Mouse (Mus musculus) midbrain, postnatal 0 days (tissue): Measurements from ENCODE around the gene Gm49405. TPM values are rescaled to one million over a fixed set of nuclear protein-coding genes. Genes with fewer than 3 reads are reported as not detected.
"Not testable (repeated sequence)": the region's sequence is repeated elsewhere in the genome, so short reads cannot be mapped to it uniquely, and the experiment has no call there.

Experiments
- ATAC-seq: fragments of 200-750 bp; cut with Nextera tagmentation; 2 replicates; pipeline ENCODE4 v1.8.0; 2017; ENCODE audit warnings: moderate number of reproducible peaks, mild to moderate bottlenecking, moderate TSS enrichment, moderate library complexity; ENCODE audit not compliant: low FRiP score
- DNase-seq: peaks from one replicate; pipeline ENCODE4 v3.0.0-alpha.2; 2015; ENCODE audit warnings: low spot score
- H3K27ac ChIP-seq: fragments of 300-500 bp; sonication (generic); 2 replicates; pipeline ENCODE4 v1.5.1; 2014; ENCODE audit warnings: low read depth, mild to moderate bottlenecking, low read length, mixed read lengths
- H3K27me3 ChIP-seq: fragments of 300-500 bp; sonication (generic); 2 replicates; pipeline ENCODE4 v1.6.1; 2014; ENCODE audit warnings: low read length, control low read depth, mixed read lengths; ENCODE audit not compliant: insufficient read depth
- H3K36me3 ChIP-seq: fragments of 300-500 bp; sonication (generic); 2 replicates; pipeline ENCODE4 v1.6.1; 2014; ENCODE audit warnings: low read length, control low read depth, mixed read lengths; ENCODE audit not compliant: insufficient read depth
- H3K4me1 ChIP-seq: fragments of 300-500 bp; sonication (generic); 2 replicates; pipeline ENCODE4 v1.6.1; 2014; ENCODE audit warnings: mild to moderate bottlenecking, control low read depth, antibody characterized with exemption, low read length, mixed read lengths; ENCODE audit not compliant: insufficient read depth
- H3K4me2 ChIP-seq: fragments of 300-500 bp; sonication (generic); 2 replicates; pipeline ENCODE4 v1.6.1; 2014; ENCODE audit warnings: low read depth, mild to moderate bottlenecking, low read length, mixed read lengths; ENCODE audit not compliant: poor library complexity, severe bottlenecking
- H3K4me3 ChIP-seq: fragments of 300-500 bp; sonication (generic); 2 replicates; pipeline ENCODE4 v1.5.1; 2014; ENCODE audit warnings: low read depth, mild to moderate bottlenecking, low read length, moderate library complexity
- H3K9ac ChIP-seq: fragments of 300-500 bp; sonication (generic); replicated peaks from 2 replicates; pipeline ENCODE4 v1.6.1; 2014; ENCODE audit warnings: mild to moderate bottlenecking, low read length, moderate library complexity, mixed read lengths; ENCODE audit not compliant: poor library complexity, severe bottlenecking
- H3K9me3 ChIP-seq: fragments of 300-500 bp; sonication (generic); 2 replicates; pipeline ENCODE4 v1.6.1; 2016; ENCODE audit warnings: low read length, control low read depth
- CTCF ChIP-seq: IDR thresholded peaks from 2 replicates; pipeline ENCODE4 v1.5.1; 2016; ENCODE audit warnings: antibody characterized with exemption, mild to moderate bottlenecking
- WGBS: fragments of 180-500 bp; shearing (Covaris S2); extraction: QIAGEN DNeasy Blood & Tissue Kit; methylation state at CpG from one replicate; pipeline ENCODE4 v1.1.7; 2014; 5-methylcytosine and 5-hydroxymethylcytosine counted together
- polyA plus RNA-seq: library from polyadenylated mRNA; unstranded; fragments of >200 nt; fragmentation: Nextera tagmentation; extraction: Ambion mirVana; gene quantifications from 2 replicates; pipeline ENCODE4 v1.2.1, GENCODE M21; 2015
- total RNA-seq: library from RNA; depleted of rRNA; stranded (reverse); fragments of >200 nt; gene quantifications from 2 replicates; pipeline ENCODE4 v1.2.3, GENCODE M21; 2014

Gm49405 gene
- total and polyA plus RNA-seq, 2 experiments from 2014 or later = 3.0 to 4.0 TPM

- Histone ChIP-seq H3K27ac (no peak overlapping the region), H3K4me3 (no peak overlapping the region), H3K4me1 (peaks cover 4% of the 10 kb centered on the region; the same call in 1 of the 2 replicates), H3K9ac (no peak overlapping the region), H3K27me3 (no peaks in the 10 kb centered on the region), H3K4me2 (0 out of 2 replicates have a peak overlapping the region, but pooled peaks have one; percentile 15), H3K36me3 (peaks cover 2% of the 10 kb centered on the region; the same call in 1 of the 2 replicates), H3K9me3 (no peaks in the 10 kb centered on the region)
- DNase-seq = no peak
- peak; percentile 28; the same call in 1 of the 2 replicates for ATAC-seq
- WGBS = 68% methylated on average over 12 of the region's 12 CpGs
- TF ChIP-seq CTCF = no peak
These were observed 36.1 kb downstream of the Gm49405 start for GRCm38 (mm10) chr19:4036327-4037045.

- WGBS = 17% methylated on average over 7 of the region's 8 CpGs
- H3K4me1 ChIP-seq, H3K36me3 ChIP-seq, H3K9me3 ChIP-seq, DNase-seq, H3K27me3 ChIP-seq: not testable (repeated sequence)
- Histone ChIP-seq H3K4me2 (peak overlapping the region; percentile 75), H3K27ac (peak overlapping the region; percentile 73), H3K4me3 (peak overlapping the region; percentile 50), H3K9ac (peak overlapping the region; percentile 55)
- peak; percentile 65 for ATAC-seq
These were observed 36.8 kb downstream of the Gm49405 start for GRCm38 (mm10) chr19:4037154-4037787.

GRCm38 (mm10) chr19:4037788-4038232, 37.4 kb downstream of the Gm49405 start, which contains the start of gene Gstp1:
Gene Gstp1 (minus strand): TSS chr19:4037985.
- peak; percentile 88 for ATAC-seq
- H3K36me3 ChIP-seq = peaks cover 2% of the 10 kb centered on the region; the same call in 1 of the 2 replicates
- peak; percentile 50 for TF ChIP-seq CTCF
- peak; percentile 89 for DNase-seq
- WGBS = 0% methylated on average over 24 of the region's 26 CpGs
- peak within 1 kb of the TSS; percentile 50 for H3K4me3 ChIP-seq
- H3K4me2 ChIP-seq = peak within 1 kb of the TSS; percentile 75
- no peaks in the 10 kb centered on the region for H3K9me3 ChIP-seq
- H3K4me1 ChIP-seq = peaks cover 4% of the 10 kb centered on the region; the same call in 1 of the 2 replicates
- H3K27ac ChIP-seq = peak within 1 kb of the TSS; percentile 73
- no peaks in the 10 kb centered on the region for H3K27me3 ChIP-seq
- H3K9ac ChIP-seq = peak within 1 kb of the TSS; percentile 55

GRCm38 (mm10) chr19:4040941-4041340, 40.5 kb downstream of the Gm49405 start:
- H3K27me3 ChIP-seq, H3K4me2 ChIP-seq, H3K9ac ChIP-seq, H3K4me3 ChIP-seq, ATAC-seq, H3K4me1 ChIP-seq, H3K27ac ChIP-seq, DNase-seq, H3K36me3 ChIP-seq, H3K9me3 ChIP-seq: not testable (repeated sequence)
- 78% methylated on average over 5 of the region's 5 CpGs for WGBS

GRCm38 (mm10) chr19:4041500-4041899, 41.1 kb downstream of the Gm49405 start:
- H3K36me3 ChIP-seq, H3K4me2 ChIP-seq, DNase-seq, H3K9ac ChIP-seq, ATAC-seq, H3K9me3 ChIP-seq, H3K4me1 ChIP-seq, H3K27ac ChIP-seq, H3K4me3 ChIP-seq, H3K27me3 ChIP-seq: not testable (repeated sequence)
- WGBS = 76% methylated on average over 3 of the region's 4 CpGs

GRCm38 (mm10) chr19:4042124-4042523, 41.7 kb downstream of the Gm49405 start:
- TF ChIP-seq CTCF = no peak
- DNase-seq (no peak), ATAC-seq (no peak)
- Histone ChIP-seq H3K4me1 (0 out of 2 replicates have a peak, but pooled peaks cover 4% of the 10 kb centered on the region), H3K9me3 (no peaks in the 10 kb centered on the region), H3K4me3 (no peak overlapping the region), H3K9ac (no peak overlapping the region), H3K4me2 (no peak overlapping the region), H3K27me3 (no peaks in the 10 kb centered on the region), H3K27ac (no peak overlapping the region), H3K36me3 (no peaks in the 10 kb centered on the region)
- WGBS = 75% methylated on average over 14 of the region's 14 CpGs

GRCm38 (mm10) chr19:4044109-4044508, 43.7 kb downstream of the Gm49405 start:
- WGBS = 89% methylated on average over 5 of the region's 5 CpGs
- not testable (repeated sequence) for H3K9me3 ChIP-seq, H3K4me2 ChIP-seq, DNase-seq, H3K4me3 ChIP-seq, ATAC-seq, H3K4me1 ChIP-seq, H3K27me3 ChIP-seq, H3K27ac ChIP-seq, H3K9ac ChIP-seq, H3K36me3 ChIP-seq
